Mouse (Mus musculus) thymus, adult 18-20 months (tissue): ENCODE data around the gene Gk2.

Experiments
- DNase-seq, 2 experiments: peaks; one replicate each; pipeline ENCODE4 v3.0.0; 2022; ENCODE audit warnings: mixed read lengths in 2 of 2

Gk2 gene

DNA sequence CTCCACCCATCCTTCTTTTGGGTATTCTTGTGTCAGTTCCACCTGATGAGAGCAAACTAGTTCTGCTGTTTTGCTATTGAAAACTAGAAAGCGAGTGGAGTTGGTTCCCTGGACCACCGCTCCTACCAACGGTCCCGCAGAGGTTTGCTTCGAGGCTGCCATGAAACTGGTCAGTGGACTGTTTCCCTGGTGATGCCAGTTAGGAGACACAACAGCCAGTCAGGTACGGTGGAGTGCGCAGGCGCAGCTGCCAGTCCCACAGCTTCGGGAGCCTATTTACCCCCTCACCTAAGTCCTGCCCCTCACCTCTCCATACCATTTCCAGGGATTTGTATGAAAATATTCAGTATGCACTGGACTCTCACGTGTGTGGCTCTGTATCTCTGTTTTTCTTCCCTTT is at the start of gene Gk2:
Gk2 (minus strand) TSS at position 206 of the 400 bp plus-strand sequence.
- no peak for DNase-seq

DNA sequence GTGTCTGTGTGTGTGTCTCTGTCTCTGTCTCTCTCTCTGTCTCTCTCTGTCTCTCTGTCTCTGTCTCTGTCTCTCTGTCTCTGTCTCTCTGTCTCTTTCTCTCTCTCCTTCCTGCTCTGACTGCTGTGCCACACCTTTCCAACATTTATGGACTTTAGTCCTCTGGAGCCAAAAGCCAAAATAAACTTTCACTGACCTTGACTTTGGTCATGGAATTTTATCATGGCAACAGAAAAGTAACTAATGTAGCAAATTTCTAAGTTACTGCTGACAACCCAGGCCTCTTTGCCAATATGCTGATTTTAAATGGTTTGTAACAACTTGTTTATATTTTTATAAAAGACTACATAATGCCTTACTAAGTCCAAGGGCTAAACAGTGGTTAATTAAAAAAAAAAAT is 41.2 kb upstream of the Gk2 start:
- DNase-seq = no peak

DNA sequence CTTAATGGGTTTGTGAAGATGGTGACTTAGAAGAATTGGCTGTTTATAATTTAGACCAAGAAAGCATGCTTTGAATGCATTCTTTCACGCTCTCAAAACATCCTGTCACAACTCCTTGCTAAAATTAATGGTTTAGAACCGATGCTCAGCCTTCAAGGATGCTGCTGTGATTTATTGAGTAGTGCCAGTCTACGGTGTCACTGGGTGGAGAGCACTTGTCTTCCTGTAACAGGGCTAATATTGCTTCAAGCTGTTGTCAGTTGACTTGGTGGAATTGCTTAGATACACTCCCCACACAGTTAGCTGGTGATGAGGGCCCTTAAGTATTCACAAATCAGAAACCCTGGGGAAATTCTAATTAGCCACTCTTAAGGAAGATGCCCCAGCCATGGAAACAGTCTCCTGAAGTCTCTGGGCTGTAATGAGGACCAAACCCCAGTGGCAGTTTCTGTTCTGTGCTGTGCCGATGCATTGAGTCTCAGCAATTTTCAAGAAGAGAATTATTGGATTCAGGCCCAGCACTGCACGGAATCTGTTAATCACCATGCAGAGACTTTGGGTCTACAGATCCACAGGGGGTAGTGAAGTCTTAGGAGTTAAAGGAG is 38.8 kb upstream of the Gk2 start:
- no peak for DNase-seq

DNA sequence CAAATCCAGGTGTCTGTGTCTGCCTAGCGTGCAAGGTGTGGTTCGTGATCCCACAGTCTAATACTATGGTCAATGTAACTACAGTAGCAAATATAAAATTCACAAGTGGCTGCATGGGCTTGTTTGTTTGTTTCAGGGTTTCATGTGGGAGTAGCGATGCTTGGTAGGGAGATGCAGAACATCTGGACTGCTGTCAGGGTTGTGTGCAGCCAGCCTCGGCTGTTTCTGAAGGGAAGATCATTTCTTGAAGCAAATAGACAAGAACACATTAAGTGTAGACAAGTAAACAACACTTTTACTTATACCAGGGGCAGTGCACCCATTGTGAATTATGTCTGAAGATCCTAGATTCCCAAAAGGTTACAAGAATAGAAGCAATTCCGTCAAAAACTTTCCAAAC is 36.6 kb upstream of the Gk2 start:
- DNase-seq = no peak

DNA sequence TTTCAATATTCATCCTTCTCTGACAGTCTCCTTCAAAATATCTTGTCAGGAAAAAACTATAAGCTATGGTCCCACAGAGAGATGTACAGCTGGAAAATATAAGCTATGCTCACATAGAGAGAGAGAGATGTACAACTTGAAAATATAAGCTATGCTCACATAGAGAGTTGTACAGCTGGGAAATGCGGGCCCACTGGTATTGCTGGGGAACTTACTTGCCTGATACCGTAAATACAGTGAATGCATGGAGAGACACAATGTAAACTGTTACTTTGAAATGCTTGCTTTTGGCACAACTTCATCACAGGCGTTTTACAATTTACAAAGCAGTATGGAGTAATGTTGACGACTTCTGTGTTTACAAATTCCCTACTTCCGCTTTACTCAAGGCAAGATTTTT is 29.3 kb upstream of the Gk2 start:
- DNase-seq = no peak

DNA sequence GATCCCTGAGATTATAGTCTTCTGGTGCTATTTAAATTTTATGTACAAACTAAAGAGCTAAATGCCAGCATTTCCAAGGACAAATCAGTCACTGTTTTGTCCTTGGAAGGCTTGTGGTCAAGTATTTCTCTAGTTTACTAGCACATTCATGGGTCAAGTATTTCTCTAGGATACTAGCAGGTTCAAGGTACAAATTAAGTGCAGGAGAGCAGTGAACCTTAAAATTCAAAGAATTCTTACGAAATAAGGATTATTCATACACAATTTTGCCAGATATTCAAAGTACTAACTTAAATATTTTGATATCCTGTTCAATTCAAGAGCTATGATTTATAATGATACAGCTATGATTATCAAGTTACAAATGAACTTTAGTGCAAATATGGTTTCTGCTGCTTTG is 23.2 kb upstream of the Gk2 start:
- no peak for DNase-seq

DNA sequence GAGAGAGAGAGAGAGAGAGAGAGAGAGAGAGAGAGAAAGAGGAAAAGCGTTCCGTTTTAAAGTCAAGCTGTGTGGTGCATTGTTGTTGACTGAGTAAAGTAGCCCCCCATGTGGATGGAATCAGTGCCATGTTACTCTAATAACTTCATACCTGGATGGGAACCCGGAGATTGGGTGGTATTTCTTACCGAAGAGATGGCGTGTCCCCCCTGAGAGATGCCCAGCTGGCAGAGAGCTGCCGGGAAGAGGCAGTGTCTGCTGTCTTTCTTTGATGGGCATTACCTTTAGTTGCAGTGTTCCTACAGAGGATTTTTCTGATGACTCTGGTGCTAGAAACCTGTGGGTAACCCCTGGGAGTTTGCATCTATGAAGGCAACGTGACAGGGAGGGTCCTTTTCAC is 10.4 kb upstream of the Gk2 start:
- DNase-seq = no peak

DNA sequence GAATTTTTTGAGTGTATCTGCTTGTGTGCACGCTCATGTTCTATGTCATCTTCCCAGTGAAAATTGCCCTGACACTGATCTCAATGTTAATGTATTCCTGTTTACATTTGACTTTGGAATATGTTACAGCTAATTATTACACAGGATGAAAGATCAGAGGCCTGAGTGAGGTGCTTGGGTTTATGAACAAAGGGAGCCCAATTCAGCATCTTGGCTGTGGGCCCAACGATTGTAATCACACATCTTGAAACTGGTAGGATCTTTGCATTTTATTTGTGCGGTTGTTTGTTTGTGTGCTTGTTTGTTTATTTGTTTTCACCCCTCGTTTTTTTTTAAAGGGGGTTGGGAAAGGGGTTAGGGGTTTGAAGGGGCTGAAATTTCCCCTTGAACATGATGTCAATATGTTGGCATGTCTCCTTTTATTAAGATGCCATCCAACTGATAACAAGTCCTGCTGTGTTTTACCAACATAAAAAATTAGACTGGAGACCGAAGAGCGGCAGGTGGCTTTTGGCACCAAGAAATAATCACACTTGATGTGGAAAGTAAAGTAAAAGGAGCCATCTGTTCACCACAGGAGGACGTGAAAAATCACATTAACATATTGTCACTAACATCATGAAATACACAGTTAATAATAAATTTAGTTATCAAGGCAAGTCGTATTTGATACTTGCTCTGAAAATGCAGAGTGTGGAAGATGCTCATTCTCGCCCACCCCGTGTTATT is 9.8 kb upstream of the Gk2 start:
- DNase-seq = no peak

DNA sequence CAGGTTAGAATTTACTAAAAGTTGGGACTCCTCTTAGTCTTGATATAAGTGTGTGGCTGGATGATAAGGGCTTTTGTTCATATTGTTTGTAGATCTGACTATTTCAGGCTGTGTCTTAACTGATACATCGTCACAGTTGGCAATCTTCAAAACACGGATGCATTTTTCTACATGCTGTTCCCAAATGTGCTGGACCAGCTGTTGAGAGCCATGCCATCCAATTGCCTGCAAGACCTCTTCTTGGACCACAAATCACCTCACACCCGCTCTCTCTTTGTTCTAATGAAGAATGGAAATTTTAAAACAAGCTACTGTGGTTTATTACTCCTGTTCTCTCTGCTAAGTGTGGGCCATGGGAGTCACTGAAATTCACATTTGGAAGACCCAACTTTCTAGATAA is 9.1 kb upstream of the Gk2 start:
- DNase-seq = no peak

DNA sequence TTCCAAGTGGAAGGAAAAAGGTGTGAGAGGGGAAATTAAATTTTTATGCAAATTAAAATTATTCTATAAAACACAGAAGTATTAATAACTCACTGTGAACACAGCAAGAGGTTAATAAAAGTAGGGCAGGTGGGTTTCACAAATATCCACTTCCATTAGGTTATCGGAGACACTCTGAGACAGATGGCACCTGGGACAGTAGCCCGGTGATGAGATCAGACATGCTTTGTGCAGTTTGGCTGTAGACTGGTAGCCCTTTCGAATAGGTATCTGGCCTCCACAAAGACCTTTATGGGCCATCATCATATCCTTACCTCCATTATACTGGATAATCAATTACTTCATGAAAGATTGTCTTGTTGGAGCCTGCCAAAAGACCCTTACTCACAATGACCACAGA is 6.0 kb upstream of the Gk2 start:
- DNase-seq = no peak

DNA sequence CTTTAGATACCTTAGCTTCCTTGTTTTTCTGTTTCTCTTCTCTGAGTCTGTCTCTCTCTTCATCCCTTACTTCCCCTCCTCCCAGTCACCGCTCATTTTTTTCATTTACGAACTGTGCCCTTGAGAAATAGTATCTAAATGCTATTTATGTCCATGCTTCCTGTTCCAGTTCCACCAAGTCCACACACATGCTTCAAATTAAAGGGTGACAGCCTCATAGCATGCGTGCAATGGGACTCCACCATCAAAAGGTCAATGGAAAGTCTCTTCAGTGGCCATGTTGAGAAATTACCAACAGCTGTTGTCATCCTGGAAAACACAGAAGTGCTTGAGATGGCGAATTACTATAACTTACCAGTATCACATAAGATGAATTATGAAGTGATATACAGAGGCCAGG is 5.4 kb downstream of the Gk2 start:
- no peak for DNase-seq

DNA sequence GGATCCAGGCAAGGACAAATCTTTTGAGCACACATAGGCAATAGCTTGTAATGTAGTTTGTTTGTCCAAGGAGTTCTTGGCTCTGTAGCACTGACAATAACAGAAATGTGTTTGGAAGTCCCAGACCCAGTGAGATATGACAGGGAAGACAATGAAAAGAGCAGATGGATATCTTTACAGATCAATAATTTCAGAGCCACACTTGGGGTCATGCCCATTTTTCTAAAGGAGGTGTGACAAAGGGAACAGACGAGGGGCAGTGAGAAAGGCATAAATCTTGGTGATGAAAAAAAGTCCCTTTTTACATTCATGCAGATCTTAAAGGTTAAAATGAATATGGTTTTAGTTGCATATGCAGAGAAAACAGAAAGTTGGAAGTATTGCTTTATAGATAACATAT is 12.6 kb downstream of the Gk2 start:
- DNase-seq = no peak

DNA sequence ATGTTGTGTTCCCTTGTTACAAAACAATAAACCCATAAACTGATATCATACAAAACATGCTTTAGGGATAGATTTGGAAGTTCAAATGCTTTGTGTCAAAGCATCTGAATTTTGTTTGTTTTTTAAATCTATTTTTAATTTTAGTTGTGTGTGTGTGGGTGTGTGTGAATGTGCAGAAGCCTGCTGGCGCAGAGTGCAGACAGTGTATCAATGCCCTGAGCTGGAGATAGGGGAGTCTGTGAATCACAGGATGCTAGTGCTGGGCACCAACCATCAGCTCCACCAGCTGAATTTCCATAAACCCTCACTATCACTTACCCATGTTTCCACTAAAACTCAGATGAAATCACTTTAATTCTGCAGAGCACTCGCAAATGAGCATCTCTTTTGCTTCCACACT is 24.3 kb downstream of the Gk2 start:
- DNase-seq = no peak

DNA sequence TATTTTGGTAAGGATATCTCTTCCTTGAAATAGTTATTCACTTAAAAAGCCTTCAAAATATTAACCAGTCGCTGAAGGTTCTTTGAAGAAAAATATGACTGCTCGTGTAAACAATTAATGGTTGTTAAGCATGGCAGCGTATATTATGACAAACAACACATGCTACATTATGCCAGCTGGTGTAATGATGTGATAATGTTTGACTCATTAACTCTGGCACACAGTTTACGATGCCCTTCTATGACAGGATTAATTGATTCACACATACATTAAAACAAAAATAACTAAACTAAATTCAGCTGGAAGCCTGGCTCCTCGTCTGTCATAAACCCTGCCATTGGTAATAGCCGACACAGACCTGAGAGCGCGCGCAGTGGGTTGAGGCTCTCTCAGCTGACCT is 26.8 kb downstream of the Gk2 start:
- no peak for DNase-seq

DNA sequence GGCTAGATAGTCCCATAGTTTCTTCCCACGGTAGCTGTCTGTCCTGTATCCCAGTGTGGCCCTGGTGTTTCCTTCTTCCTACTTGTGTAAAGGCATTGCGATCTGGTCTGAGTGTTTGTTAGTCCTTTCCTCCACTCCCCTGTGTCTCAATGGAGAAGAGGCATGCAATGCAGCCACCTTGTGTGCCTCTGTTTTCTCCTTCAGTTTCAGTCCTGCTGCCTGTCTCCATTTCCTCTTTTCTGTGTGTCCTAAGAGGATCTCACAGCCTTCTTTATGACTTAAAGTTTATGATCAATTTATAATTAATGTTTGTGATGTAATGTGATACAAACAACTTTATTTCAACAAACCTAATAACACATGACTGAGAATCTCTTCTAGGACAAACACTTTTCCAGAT is 35.2 kb downstream of the Gk2 start:
- DNase-seq = no peak

DNA sequence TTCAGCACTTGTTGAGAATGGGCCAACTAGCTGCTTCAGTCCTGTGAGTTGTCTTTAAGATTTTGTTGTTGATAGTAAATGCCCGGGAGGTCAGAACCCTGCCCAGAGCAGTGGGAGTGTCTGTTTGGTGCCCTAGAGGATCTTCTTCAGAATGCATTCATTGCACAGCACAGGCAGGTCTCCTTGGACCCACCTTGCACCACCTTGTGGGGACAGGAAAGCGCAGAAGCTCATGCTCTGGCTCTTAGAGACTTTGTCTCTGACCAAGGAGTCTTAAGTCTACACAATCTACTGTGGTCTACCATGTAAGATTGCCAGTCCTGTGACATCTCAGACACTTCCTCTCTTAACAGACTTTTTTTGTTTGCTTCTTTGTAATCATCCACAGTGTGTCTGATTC is 39.6 kb downstream of the Gk2 start:
- no peak for DNase-seq

DNA sequence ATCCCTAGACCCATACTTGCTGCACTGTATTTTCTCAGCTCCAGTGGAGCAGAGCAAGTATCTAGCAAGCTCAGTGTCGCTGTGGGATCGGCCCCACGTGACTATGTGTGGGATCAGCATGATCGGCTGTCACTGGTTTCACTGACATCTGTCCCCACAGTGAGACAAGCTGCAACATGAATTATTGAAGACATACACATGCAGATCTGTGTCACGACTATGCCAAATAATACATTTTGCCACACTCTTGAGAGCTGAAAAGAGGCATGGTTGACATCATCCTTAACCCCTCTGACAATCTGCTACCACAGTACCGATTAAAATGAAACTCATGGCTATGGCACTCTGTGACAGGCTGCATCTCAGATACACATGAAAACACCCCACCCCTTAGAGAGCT is 41.0 kb downstream of the Gk2 start:
- no peak for DNase-seq

DNA sequence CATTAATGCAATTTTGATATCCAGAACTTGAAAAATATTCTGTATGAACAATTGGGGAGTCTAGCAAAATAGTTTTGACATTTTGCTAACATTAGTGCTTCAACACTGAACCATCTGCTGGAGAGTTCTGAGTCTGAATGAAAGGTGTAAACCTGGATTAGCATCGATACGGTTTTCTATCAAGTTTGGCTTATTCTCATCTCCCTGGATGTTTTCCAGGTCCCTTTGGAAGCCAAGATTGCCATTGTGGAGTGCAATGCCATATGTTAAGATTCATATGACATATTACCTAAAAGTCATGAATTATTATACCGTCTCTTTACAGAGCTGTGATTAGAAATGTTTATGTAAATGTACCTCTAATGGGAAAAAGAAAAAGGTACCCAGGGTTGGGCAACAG is 43.1 kb downstream of the Gk2 start:
- DNase-seq = no peak

DNA sequence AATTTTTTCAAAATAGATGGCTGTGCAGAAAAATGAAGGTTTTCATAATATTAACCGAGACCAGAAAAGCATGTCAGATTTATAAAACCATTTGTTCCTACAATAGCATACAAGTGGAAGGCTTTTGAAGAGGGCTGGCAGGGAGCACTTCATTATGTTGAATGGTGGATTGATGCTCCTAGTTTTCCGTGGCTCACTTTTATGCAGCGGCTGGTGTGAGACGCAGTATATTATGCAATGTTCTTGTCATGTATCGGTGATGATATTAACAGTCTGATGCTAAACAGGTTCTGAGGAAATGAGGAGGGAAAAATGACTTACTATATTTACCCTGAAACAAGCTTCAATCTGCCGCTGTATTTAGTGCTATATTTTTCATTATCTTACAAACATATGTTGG is 46.6 kb downstream of the Gk2 start:
- DNase-seq = no peak

DNA sequence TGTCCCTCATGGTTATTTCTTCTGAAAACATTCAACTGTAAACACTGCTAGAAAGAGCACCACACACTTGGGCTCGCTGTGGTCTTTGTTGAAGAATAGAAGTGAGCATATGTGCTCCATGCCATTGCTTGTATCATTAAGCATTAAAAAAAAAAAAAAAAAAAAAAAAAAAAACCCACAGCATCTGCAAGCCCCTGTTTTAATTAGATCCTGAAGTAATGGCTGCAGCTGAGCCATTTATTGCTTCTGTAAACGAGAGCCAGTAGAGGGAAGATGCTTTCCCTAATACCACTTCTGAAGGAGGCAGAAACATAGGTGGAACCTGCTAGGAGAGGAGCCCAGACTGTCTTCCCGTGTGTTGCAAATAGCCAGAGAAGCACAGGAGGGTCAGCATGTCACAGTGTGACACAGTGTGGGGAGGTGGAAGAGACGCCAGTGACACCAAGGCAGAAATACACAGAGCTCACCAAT is 47.6 kb downstream of the Gk2 start:
- DNase-seq = no peak
